Mouse (Mus musculus): ENCODE data around the gene Gm20388.

DNA sequence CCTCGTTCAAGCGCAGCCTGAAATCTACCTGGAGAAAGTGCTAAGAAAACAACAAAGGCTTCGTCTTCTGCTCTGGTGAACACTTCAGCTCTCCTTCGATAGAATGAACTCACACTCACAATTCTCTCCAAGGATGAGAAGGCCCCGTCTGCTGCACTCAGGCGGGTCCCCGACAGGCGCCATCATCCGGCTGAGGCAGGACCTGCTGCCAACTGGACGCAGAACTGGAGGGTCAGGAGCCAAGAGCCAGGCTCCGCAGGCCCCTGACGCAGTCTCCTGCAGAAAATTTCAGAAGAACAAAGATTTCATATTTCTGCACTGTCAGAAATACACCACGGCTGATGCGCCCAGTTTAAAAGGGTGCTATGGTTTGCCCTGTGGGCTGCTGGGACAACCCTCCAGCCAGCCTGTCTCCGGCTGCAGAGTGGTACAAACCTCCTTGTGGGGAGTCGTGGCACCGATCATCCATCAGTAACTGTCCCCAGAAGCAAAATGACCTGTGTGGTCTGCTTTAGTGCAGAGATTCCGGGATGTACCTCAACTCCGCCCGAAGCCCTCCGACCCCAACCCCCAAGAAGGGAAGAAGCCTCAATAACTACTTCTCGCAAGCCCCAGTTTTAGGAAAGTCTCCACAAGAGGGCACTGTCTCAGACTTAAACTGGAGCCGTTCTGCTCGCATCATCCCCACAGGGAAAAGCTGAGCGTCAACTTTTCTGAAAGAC lies 3732.8 kb downstream of the Gm20388 start:
- TF ChIP-seq CTCF (IDR thresholded peaks at IDR 0.05; ENCODE audit: low read depth) = peak; percentile 62
- TF ChIP-seq EP300 (IDR thresholded peaks at IDR 0.05; ENCODE audit: low read depth) = no peak

All from liver, embryonic 14.5 days (tissue).